Comparison of ENCODE assay signal across 16 mouse cellular contexts in the genomic region with DNA sequence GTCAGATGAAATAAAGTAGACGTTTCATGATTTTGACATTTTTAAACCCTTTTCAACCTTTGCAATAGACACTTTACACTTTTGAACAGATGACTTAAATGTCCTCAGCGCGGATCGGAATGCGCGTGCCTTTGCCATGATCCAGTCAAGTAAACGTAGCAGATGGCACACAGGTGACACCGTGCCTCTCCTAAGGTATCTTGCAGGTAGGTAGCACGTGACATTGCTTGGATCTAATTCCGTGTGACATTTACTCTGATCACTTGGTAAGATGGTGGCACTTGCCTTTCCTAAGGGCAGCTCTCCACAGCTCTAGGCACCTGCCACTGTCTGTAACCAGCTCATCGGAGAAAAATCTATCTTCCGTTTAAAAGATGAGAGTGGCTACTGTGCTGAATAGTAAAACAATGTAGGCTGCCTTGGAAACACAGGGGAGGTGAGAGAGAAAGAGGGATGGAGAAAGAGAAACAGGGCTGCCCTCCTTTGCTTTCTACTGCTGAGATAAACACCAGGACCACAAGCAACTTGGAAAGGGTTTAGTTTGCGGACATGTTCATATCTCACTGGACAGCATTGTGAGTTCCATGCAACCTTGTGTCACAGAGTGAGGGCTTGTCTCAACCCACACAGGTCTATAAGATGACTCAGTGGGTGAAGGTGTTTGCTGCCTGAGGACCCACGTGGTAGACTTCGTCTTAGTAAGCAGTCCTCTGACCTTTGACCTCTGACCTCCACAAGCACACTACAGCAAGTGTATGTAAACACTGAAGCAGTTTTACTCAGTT.
"Had no signal": no experiment of that assay in that cellular context is flagged by ENCODE, and none has a peak within 500 bp of the region (broad histone marks: within the 10 kb centered on the region; RNA-seq: fewer than 3 reads in every experiment).

No protein-coding gene starts in this region.

- H3K4me3 ChIP-seq: intestine, embryonic 15.5 days; layer of hippocampus, adult 2 months; limb, embryonic 12.5 days; liver, embryonic 13.5 days; lung, embryonic 15.5 days; midbrain, embryonic 10.5 days; neural tube, embryonic 13.5 days; stomach, embryonic 15.5 days had no signal

- H3K27me3 ChIP-seq: intestine, embryonic 15.5 days; limb, embryonic 12.5 days; liver, embryonic 13.5 days; lung, embryonic 15.5 days; neural tube, embryonic 13.5 days; stomach, embryonic 15.5 days had no signal

- H3K9ac ChIP-seq: intestine, embryonic 15.5 days; limb, embryonic 12.5 days; liver, embryonic 13.5 days; liver, postnatal 0 days; lung, embryonic 15.5 days; neural tube, embryonic 13.5 days; stomach, embryonic 15.5 days had no signal

- H3K4me1 ChIP-seq: intestine, embryonic 15.5 days; limb, embryonic 12.5 days; liver, embryonic 13.5 days; lung, embryonic 15.5 days; neural tube, embryonic 13.5 days had no signal

- H3K36me3 ChIP-seq: intestine, embryonic 15.5 days; limb, embryonic 12.5 days; liver, embryonic 13.5 days; lung, embryonic 15.5 days; midbrain, embryonic 10.5 days; neural tube, embryonic 13.5 days; stomach, embryonic 15.5 days had no signal

- H3K4me2 ChIP-seq: intestine, embryonic 15.5 days; limb, embryonic 12.5 days; liver, embryonic 13.5 days; lung, embryonic 15.5 days; neural tube, embryonic 13.5 days; stomach, embryonic 15.5 days had no signal

- ATAC-seq: intestine, embryonic 15.5 days; liver, postnatal 0 days; midbrain, embryonic 16.5 days had no signal

- DNase-seq: kidney, adult 18-20 months; kidney, postnatal 25 days; liver, embryonic 13.5 days; liver, postnatal 0 days; retina, postnatal 1 day; right cerebral cortex, postnatal 4 days; spleen, adult 18-20 months; thymus, postnatal 36 days had no signal

- H3K9me3 ChIP-seq: intestine, embryonic 15.5 days; limb, embryonic 12.5 days; liver, embryonic 13.5 days; lung, embryonic 15.5 days; midbrain, embryonic 10.5 days; neural tube, embryonic 13.5 days; stomach, embryonic 15.5 days had no signal

- H3K27ac ChIP-seq: intestine, embryonic 15.5 days; layer of hippocampus, adult 2 months; limb, embryonic 12.5 days; liver, embryonic 13.5 days; lung, embryonic 15.5 days; midbrain, embryonic 10.5 days; neural tube, embryonic 13.5 days; stomach, embryonic 15.5 days had no signal
